Mouse (Mus musculus): Measurements from ENCODE around the gene Tspan11. TPM values are rescaled to one million over a fixed set of nuclear protein-coding genes. Genes with fewer than 3 reads are reported as not detected.

The Tspan11 gene
- polyA plus RNA-seq, 1 experiment from 2014 or later = 11.8 TPM

DNA sequence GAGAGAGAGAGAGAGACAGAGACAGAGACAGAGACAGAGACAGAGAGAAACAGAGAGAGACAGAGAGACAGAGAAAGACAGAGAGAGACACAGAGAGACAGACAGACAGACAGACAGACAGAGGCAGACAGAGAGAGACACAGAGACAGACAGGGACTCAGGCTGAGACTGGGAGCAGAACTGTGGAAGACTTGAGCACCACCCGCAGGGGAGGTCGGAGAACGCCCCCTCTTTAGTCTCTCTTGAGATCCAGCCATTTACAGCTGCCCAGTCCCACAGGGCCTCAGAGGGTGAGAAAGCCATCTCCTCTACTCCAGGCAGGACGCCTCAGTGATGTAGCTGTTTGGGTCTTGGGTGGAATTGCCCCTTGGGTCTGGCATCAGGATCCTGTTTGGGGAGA is 30.3 kb downstream of the Tspan11 start:
- H3K4me3 ChIP-seq = no peak overlapping the region
- peaks cover 11% of the 10 kb centered on the region for H3K4me1 ChIP-seq
- no peak overlapping the region for H3K4me2 ChIP-seq (replicated peaks)
- no peaks in the 10 kb centered on the region for H3K27me3 ChIP-seq
- no peaks in the 10 kb centered on the region for H3K9me3 ChIP-seq
- peaks cover 8% of the 10 kb centered on the region; the same call in 1 of the 2 replicates for H3K36me3 ChIP-seq
- WGBS = 74% methylated on average over 4 of the region's 4 CpGs
- ATAC-seq (replicated peaks) = no peak
- no peak overlapping the region for H3K9ac ChIP-seq (replicated peaks)
- no peak overlapping the region for H3K27ac ChIP-seq (replicated peaks)

GRCm38 (mm10) chr6:127919491-127919890 is 32.1 kb downstream of the Tspan11 start:
- Histone ChIP-seq H3K4me3 (no peak overlapping the region), H3K9ac (replicated peaks) (no peak overlapping the region), H3K27ac (replicated peaks) (no peak overlapping the region), H3K27me3 (no peaks in the 10 kb centered on the region), H3K36me3 (peaks cover 8% of the 10 kb centered on the region; the same call in 1 of the 2 replicates), H3K4me1 (peaks cover 11% of the 10 kb centered on the region), H3K9me3 (no peaks in the 10 kb centered on the region), H3K4me2 (replicated peaks) (no peak overlapping the region)
- no peak for ATAC-seq (replicated peaks)
- WGBS = 91% methylated on average over 6 of the region's 6 CpGs

DNA sequence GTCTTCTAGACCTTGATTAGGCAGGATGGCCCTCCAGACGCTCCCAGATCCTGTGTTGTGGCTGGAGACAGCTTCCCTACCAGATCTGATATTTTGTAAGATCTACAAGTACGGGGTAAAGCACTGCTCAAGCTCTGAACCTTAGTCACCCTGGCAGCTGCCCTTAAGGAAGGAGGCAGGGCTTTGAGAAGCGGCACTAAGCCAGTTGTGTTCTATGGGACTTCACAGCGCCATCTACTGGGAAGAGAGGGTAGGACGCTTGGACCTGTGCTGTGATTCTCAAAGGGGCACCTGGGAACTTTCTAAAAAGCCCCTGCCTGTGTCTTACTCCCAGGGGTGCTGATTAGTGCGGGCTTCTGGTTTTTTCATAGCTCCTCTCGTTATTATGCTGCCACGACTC is 33.3 kb downstream of the Tspan11 start:
- peak; percentile 24; the same call in 1 of the 2 replicates for ATAC-seq (replicated peaks)
- Histone ChIP-seq H3K4me2 (replicated peaks) (no peak overlapping the region), H3K4me1 (peaks cover 13% of the 10 kb centered on the region), H3K36me3 (peaks cover 7% of the 10 kb centered on the region; the same call in 1 of the 2 replicates), H3K27ac (replicated peaks) (no peak overlapping the region), H3K9me3 (no peaks in the 10 kb centered on the region), H3K4me3 (no peak overlapping the region), H3K27me3 (no peaks in the 10 kb centered on the region), H3K9ac (replicated peaks) (no peak overlapping the region)
- WGBS = 5% methylated on average over 8 of the region's 8 CpGs

GRCm38 (mm10) chr6:127921996-127922395 is 34.6 kb downstream of the Tspan11 start:
- no peak overlapping the region for H3K4me3 ChIP-seq
- no peaks in the 10 kb centered on the region for H3K27me3 ChIP-seq
- H3K27ac ChIP-seq (replicated peaks) = no peak overlapping the region
- H3K9me3 ChIP-seq = no peaks in the 10 kb centered on the region
- peaks cover 14% of the 10 kb centered on the region for H3K4me1 ChIP-seq
- ATAC-seq (replicated peaks) = no peak
- no peaks in the 10 kb centered on the region for H3K36me3 ChIP-seq
- no peak overlapping the region for H3K4me2 ChIP-seq (replicated peaks)
- H3K9ac ChIP-seq (replicated peaks) = no peak overlapping the region
- 54% methylated on average over 9 of the region's 9 CpGs for WGBS

- no peak overlapping the region for H3K4me3 ChIP-seq
- no peak overlapping the region for H3K9ac ChIP-seq (replicated peaks)
- ATAC-seq (replicated peaks) = no peak
- no peak overlapping the region for H3K27ac ChIP-seq (replicated peaks)
- no peaks in the 10 kb centered on the region for H3K36me3 ChIP-seq
- H3K4me2 ChIP-seq (replicated peaks) = no peak overlapping the region
- H3K27me3 ChIP-seq = no peaks in the 10 kb centered on the region
- H3K9me3 ChIP-seq = no peaks in the 10 kb centered on the region
- H3K4me1 ChIP-seq = peaks cover 10% of the 10 kb centered on the region
- WGBS = 73% methylated on average over 9 of the region's 9 CpGs
Observed at GRCm38 (mm10) chr6:127923296-127923695, 35.9 kb downstream of the Tspan11 start.

DNA sequence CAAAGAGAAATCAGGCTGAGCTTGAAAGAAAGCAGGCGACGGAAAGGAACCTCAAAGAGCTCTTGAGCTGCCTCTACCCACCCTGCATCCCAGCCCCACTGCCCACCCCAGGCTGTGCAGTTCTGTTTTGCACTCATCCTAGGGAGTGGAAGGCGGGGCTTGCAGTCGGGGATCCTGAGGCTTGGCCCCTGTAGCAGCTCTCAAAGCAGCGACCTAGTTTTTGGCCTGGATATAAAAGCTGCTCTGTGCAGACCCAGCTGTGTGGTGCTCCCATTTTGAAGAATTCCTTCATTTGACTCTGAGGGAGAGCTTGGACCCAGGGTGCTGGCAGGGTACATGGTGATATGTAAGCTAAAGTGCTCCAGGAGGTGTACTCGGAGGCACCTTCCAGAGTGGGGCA is 37.4 kb downstream of the Tspan11 start:
- 64% methylated on average over 6 of the region's 6 CpGs for WGBS
- Histone ChIP-seq H3K9me3 (no peaks in the 10 kb centered on the region), H3K27ac (replicated peaks) (no peak overlapping the region), H3K27me3 (no peaks in the 10 kb centered on the region), H3K4me2 (replicated peaks) (no peak overlapping the region), H3K9ac (replicated peaks) (no peak overlapping the region), H3K36me3 (no peaks in the 10 kb centered on the region), H3K4me3 (no peak overlapping the region), H3K4me1 (peaks cover 10% of the 10 kb centered on the region)
- ATAC-seq (replicated peaks) = no peak

- H3K36me3 ChIP-seq = no peaks in the 10 kb centered on the region
- no peak overlapping the region for H3K4me3 ChIP-seq
- H3K9me3 ChIP-seq = no peaks in the 10 kb centered on the region
- no peak overlapping the region for H3K27ac ChIP-seq (replicated peaks)
- peaks cover 8% of the 10 kb centered on the region for H3K4me1 ChIP-seq
- no peak overlapping the region for H3K9ac ChIP-seq (replicated peaks)
- H3K27me3 ChIP-seq = no peaks in the 10 kb centered on the region
- 51% methylated on average over 9 of the region's 9 CpGs for WGBS
- H3K4me2 ChIP-seq (replicated peaks) = no peak overlapping the region
- ATAC-seq (replicated peaks) = peak; percentile 83
Observed at GRCm38 (mm10) chr6:127925915-127926314, 38.5 kb downstream of the Tspan11 start.

DNA sequence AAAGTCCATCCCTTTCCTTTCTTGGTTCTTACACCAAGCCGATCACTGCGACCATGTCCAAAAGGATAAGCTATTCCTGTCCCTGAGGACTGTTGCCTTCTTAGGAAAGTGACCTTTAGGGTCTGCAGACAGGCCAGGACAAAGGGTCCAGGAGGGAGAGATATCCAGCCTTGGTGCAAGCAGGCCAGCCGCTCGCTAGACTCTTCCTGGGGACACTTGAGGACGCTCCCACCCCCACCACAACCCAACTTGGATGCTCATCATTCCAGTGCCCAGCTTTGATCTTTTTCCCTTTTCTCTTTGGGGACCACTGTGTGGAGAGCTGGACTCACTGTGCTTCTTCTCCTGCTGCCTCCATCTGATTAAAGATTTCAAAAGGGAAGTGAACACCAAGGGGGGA is 41.3 kb downstream of the Tspan11 start:
- Histone ChIP-seq H3K36me3 (no peaks in the 10 kb centered on the region), H3K27ac (replicated peaks) (no peak overlapping the region), H3K9me3 (no peaks in the 10 kb centered on the region), H3K27me3 (no peaks in the 10 kb centered on the region), H3K4me2 (replicated peaks) (no peak overlapping the region), H3K9ac (replicated peaks) (no peak overlapping the region), H3K4me1 (peaks cover 8% of the 10 kb centered on the region), H3K4me3 (no peak overlapping the region)
- ATAC-seq (replicated peaks) = no peak
- WGBS = 76% methylated on average over 5 of the region's 5 CpGs

GRCm38 (mm10) chr6:127932697-127933096 is 45.3 kb downstream of the Tspan11 start:
- no peak for ATAC-seq (replicated peaks)
- WGBS = 71% methylated on average over 5 of the region's 5 CpGs
- Histone ChIP-seq H3K36me3 (no peaks in the 10 kb centered on the region), H3K9ac (replicated peaks) (no peak overlapping the region), H3K27ac (replicated peaks) (no peak overlapping the region), H3K4me2 (replicated peaks) (no peak overlapping the region), H3K27me3 (no peaks in the 10 kb centered on the region), H3K4me3 (no peak overlapping the region), H3K4me1 (no peaks in the 10 kb centered on the region), H3K9me3 (no peaks in the 10 kb centered on the region)

DNA sequence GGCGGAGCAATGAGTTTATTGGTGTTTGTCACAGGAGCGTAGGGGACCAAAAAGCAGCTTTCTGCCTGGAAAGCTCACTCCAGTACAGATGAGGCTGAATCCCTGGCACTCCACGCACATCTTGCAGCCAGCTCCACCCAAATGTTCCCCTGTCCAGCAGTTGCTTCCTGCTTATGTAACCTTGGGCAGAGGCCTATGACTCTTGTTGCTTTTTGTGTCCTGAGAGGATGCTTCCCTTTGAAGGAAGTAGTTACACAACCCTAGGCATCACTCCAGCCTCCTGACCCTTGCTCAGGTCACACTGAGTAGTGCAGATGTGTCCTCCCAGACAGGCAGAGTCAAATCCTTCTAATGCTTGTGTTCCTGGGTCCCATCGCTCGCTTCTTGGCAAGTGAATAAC is 46.5 kb downstream of the Tspan11 start:
- 74% methylated on average over 5 of the region's 5 CpGs for WGBS
- no peak overlapping the region for H3K4me3 ChIP-seq
- H3K27ac ChIP-seq (replicated peaks) = no peak overlapping the region
- no peak overlapping the region for H3K9ac ChIP-seq (replicated peaks)
- no peak for ATAC-seq (replicated peaks)
- no peaks in the 10 kb centered on the region for H3K36me3 ChIP-seq
- no peak overlapping the region for H3K4me2 ChIP-seq (replicated peaks)
- no peaks in the 10 kb centered on the region for H3K4me1 ChIP-seq
- no peaks in the 10 kb centered on the region for H3K9me3 ChIP-seq
- H3K27me3 ChIP-seq = no peaks in the 10 kb centered on the region

- Histone ChIP-seq H3K4me2 (replicated peaks) (no peak overlapping the region), H3K4me3 (no peak overlapping the region), H3K4me1 (no peaks in the 10 kb centered on the region), H3K27me3 (no peaks in the 10 kb centered on the region), H3K9me3 (no peaks in the 10 kb centered on the region), H3K36me3 (no peaks in the 10 kb centered on the region), H3K9ac (replicated peaks) (no peak overlapping the region), H3K27ac (replicated peaks) (no peak overlapping the region)
- no peak for ATAC-seq (replicated peaks)
- 89% methylated on average over 3 of the region's 3 CpGs for WGBS
Observed at GRCm38 (mm10) chr6:127935105-127935504, 47.7 kb downstream of the Tspan11 start.

GRCm38 (mm10) chr6:127942421-127942820 is 55.0 kb downstream of the Tspan11 start:
- Histone ChIP-seq H3K9ac (replicated peaks) (no peak overlapping the region), H3K27me3 (no peaks in the 10 kb centered on the region), H3K4me2 (replicated peaks) (no peak overlapping the region), H3K9me3 (no peaks in the 10 kb centered on the region), H3K27ac (replicated peaks) (no peak overlapping the region), H3K36me3 (no peaks in the 10 kb centered on the region), H3K4me1 (no peaks in the 10 kb centered on the region), H3K4me3 (no peak overlapping the region)
- 92% methylated on average over 8 of the region's 8 CpGs for WGBS
- no peak for ATAC-seq (replicated peaks)

DNA sequence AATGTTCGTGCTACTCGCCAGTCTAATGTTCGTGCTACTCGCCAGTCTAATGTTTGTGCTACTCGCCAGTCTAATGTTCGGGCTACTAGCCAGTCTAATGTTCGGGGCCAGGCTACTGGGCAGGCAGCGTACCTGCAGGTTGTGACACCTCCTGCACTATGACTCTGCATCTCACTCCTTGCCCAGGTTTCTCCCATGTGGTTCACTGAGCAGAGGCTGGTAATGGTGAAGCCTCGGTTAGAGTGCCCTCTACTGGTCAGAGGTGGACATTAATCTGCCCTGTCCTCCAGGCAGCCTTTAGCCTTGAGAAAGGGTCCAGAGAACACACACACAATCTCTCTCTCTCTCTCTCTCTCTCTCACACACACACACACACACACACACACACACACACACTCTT is 58.3 kb downstream of the Tspan11 start:
- Histone ChIP-seq H3K4me3 (no peak overlapping the region), H3K27me3 (no peaks in the 10 kb centered on the region), H3K9me3 (no peaks in the 10 kb centered on the region), H3K9ac (replicated peaks) (no peak overlapping the region), H3K36me3 (no peaks in the 10 kb centered on the region; the same call in 1 of the 2 replicates), H3K27ac (replicated peaks) (no peak overlapping the region), H3K4me1 (no peaks in the 10 kb centered on the region), H3K4me2 (replicated peaks) (no peak overlapping the region)
- ATAC-seq (replicated peaks) = peak; percentile 82
- 55% methylated on average over 9 of the region's 9 CpGs for whole genome bisulfite sequencing

Data from forebrain, embryonic 15.5 days (tissue).